Mouse (Mus musculus) lung, postnatal 0 days (tissue): ENCODE data around the gene Dst. TPM values are rescaled to one million over a fixed set of nuclear protein-coding genes. Genes with fewer than 3 reads are reported as not detected.

ENCODE experiments used
- ATAC-seq: fragments of 200-750 bp; cut with Nextera tagmentation; 2 replicates; pipeline ENCODE4 v1.8.0; 2017; ENCODE audit warnings: moderate library complexity
- DNase-seq: peaks from one replicate; pipeline ENCODE4 v3.0.0-alpha.2; 2016; ENCODE audit warnings: low spot score
- H3K27ac ChIP-seq: fragments of 300-500 bp; sonication (generic); 2 replicates; pipeline ENCODE4 v1.5.1; 2014; ENCODE audit warnings: antibody characterized with exemption, mild to moderate bottlenecking, low read length, mixed read lengths
- H3K27me3 ChIP-seq: fragments of 300-500 bp; sonication (generic); replicated peaks from 2 replicates; pipeline ENCODE4 v1.6.1; 2014; ENCODE audit warnings: low read length, mixed read lengths; ENCODE audit not compliant: insufficient read depth
- H3K36me3 ChIP-seq: fragments of 300-500 bp; sonication (generic); 2 replicates; pipeline ENCODE4 v1.6.1; 2014; ENCODE audit warnings: low read length, mixed read lengths; ENCODE audit not compliant: insufficient read depth
- H3K4me1 ChIP-seq: fragments of 300-500 bp; sonication (generic); 2 replicates; pipeline ENCODE4 v1.6.1; 2014; ENCODE audit warnings: antibody characterized with exemption, low read depth, low read length, mixed read lengths; ENCODE audit not compliant: insufficient read depth
- H3K4me2 ChIP-seq: fragments of 300-500 bp; sonication (generic); replicated peaks from 2 replicates; pipeline ENCODE4 v1.6.1; 2014; ENCODE audit warnings: low read depth, mild to moderate bottlenecking, low read length, moderate library complexity, mixed read lengths
- H3K4me3 ChIP-seq: fragments of 300-500 bp; sonication (generic); 2 replicates; pipeline ENCODE4 v1.5.1; 2014; ENCODE audit warnings: low read depth, low read length
- H3K9ac ChIP-seq: fragments of 300-500 bp; sonication (generic); replicated peaks from 2 replicates; pipeline ENCODE4 v1.6.1; 2014; ENCODE audit warnings: low read depth, mild to moderate bottlenecking
- H3K9me3 ChIP-seq: fragments of 300-500 bp; sonication (generic); 2 replicates; pipeline ENCODE4 v1.6.1; 2016; ENCODE audit warnings: low read length, mixed read lengths
- CTCF ChIP-seq: IDR thresholded peaks from 2 replicates; pipeline ENCODE4 v1.5.1; 2016; ENCODE audit warnings: antibody characterized with exemption, mild to moderate bottlenecking
- EP300 ChIP-seq: IDR thresholded peaks from 2 replicates; pipeline ENCODE4 v1.6.1; 2016; ENCODE audit warnings: antibody characterized with exemption, mild to moderate bottlenecking, control low read depth
- WGBS: fragments of 180-500 bp; shearing (Covaris S2); extraction: QIAGEN DNeasy Blood & Tissue Kit; methylation state at CpG from one replicate; pipeline ENCODE4 v1.1.7; 2014; 5-methylcytosine and 5-hydroxymethylcytosine counted together
- polyA plus RNA-seq: library from polyadenylated mRNA; unstranded; fragments of >200 nt; fragmentation: Nextera tagmentation; extraction: Ambion mirVana; gene quantifications from 2 replicates; pipeline ENCODE4 v1.2.1, GENCODE M21; 2015

Dst gene
- polyA plus RNA-seq, 1 experiment from 2014 or later: 18.1 TPM

- TF ChIP-seq EP300: no peak
- no peak for TF ChIP-seq CTCF
- H3K36me3 ChIP-seq: no peaks in the 10 kb centered on the region; the same call in 1 of the 2 replicates
- H3K27me3 ChIP-seq: no peaks in the 10 kb centered on the region
- no peak overlapping the region for H3K27ac ChIP-seq
- H3K9ac ChIP-seq: no peak overlapping the region
- no peaks in the 10 kb centered on the region for H3K9me3 ChIP-seq
- ATAC-seq (no peak), DNase-seq (no peak)
- WGBS: 84% methylated on average over 3 of the region's 3 CpGs
- H3K4me3 ChIP-seq: no peak overlapping the region
- H3K4me1 ChIP-seq: no peaks in the 10 kb centered on the region
- no peak overlapping the region for H3K4me2 ChIP-seq
Measured at GRCm38 (mm10) chr1:34051251-34051650, 143.2 kb downstream of the Dst start.

DNA sequence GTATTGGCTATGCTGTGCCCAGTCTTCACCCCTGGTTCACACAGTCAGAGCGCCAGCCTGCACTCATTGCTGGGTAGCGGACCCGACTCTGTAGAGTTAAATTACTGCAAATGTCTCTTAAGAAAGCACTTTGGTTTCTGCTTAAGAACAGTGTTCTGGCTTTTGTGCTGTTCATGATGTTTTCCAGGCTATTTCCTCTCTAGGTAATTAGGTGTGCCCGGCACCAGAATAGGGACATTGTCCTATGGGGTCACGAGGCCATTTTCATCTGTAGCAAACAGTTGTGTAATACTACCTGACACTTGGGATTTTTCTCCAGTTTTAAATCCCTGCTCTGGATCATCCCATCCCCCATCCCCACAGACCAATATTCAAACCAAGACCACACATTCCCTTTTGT is 144.4 kb downstream of the Dst start:
- H3K4me1 ChIP-seq: no peaks in the 10 kb centered on the region
- no peaks in the 10 kb centered on the region; the same call in 1 of the 2 replicates for H3K36me3 ChIP-seq
- no peaks in the 10 kb centered on the region for H3K27me3 ChIP-seq
- no peak for ATAC-seq
- H3K4me2 ChIP-seq: no peak overlapping the region
- no peak overlapping the region for H3K27ac ChIP-seq
- H3K4me3 ChIP-seq: no peak overlapping the region
- H3K9me3 ChIP-seq: no peaks in the 10 kb centered on the region
- 72% methylated on average over 5 of the region's 5 CpGs for WGBS
- no peak overlapping the region for H3K9ac ChIP-seq
- no peak for TF ChIP-seq EP300
- TF ChIP-seq CTCF: no peak
- DNase-seq: no peak

- TF ChIP-seq EP300 (no peak), CTCF (no peak)
- H3K9me3 ChIP-seq: no peaks in the 10 kb centered on the region
- DNase-seq: no peak
- WGBS: 78% methylated on average over 10 of the region's 10 CpGs
- H3K36me3 ChIP-seq: no peaks in the 10 kb centered on the region; the same call in 1 of the 2 replicates
- no peaks in the 10 kb centered on the region for H3K27me3 ChIP-seq
- H3K27ac ChIP-seq: no peak overlapping the region
- ATAC-seq: no peak
- no peak overlapping the region for H3K9ac ChIP-seq
- H3K4me1 ChIP-seq: no peaks in the 10 kb centered on the region
- H3K4me3 ChIP-seq: no peak overlapping the region
- H3K4me2 ChIP-seq: no peak overlapping the region
Measured at GRCm38 (mm10) chr1:34054970-34055369, 146.9 kb downstream of the Dst start.

DNA sequence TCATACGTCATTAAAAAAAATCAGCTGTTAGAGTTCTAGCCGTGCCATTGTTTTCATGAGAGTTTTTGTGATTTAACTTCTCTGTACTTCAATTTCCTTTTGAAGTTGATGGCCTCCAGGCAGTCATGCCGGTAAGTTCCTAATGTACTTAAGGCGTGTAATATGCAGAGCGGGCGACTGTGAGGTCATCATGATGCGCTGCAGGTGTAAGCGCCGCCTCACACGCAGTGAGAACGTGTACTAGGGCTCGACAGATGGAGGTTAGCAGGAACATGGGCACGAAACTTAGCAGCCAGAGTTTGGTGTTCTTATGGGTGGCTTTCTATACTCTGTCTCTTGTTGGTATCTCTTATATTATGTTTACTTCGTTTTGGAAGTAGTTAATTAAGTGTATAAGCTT is 148.6 kb downstream of the Dst start:
- 91% methylated on average over 14 of the region's 14 CpGs for WGBS
- Histone ChIP-seq H3K4me1 (no peaks in the 10 kb centered on the region), H3K36me3 (no peaks in the 10 kb centered on the region; the same call in 1 of the 2 replicates), H3K27ac (no peak overlapping the region), H3K9me3 (no peaks in the 10 kb centered on the region), H3K4me3 (no peak overlapping the region), H3K27me3 (no peaks in the 10 kb centered on the region), H3K9ac (no peak overlapping the region), H3K4me2 (no peak overlapping the region)
- TF ChIP-seq CTCF: no peak
- no peak for TF ChIP-seq EP300
- DNase-seq (no peak), ATAC-seq (no peak)

- WGBS: 88% methylated on average over 12 of the region's 12 CpGs
- no peak for ATAC-seq
Measured at GRCm38 (mm10) chr1:34059231-34059630, 151.2 kb downstream of the Dst start.

GRCm38 (mm10) chr1:34060446-34060845 is 152.4 kb downstream of the Dst start:
- no peaks in the 10 kb centered on the region; the same call in 1 of the 2 replicates for H3K36me3 ChIP-seq
- TF ChIP-seq EP300 (no peak), CTCF (no peak)
- H3K27me3 ChIP-seq: no peaks in the 10 kb centered on the region
- H3K27ac ChIP-seq: no peak overlapping the region
- DNase-seq (peak; percentile 28), ATAC-seq (peak; percentile 53; the same call in 1 of the 2 replicates)
- H3K9me3 ChIP-seq: no peaks in the 10 kb centered on the region
- no peak overlapping the region for H3K4me2 ChIP-seq
- no peaks in the 10 kb centered on the region for H3K4me1 ChIP-seq
- H3K4me3 ChIP-seq: no peak overlapping the region
- WGBS: 10% methylated on average over 6 of the region's 6 CpGs
- H3K9ac ChIP-seq: no peak overlapping the region

More at GRCm38 (mm10) chr1:34059231-34059630, 151.2 kb downstream of the Dst start:
- Histone ChIP-seq H3K36me3 (no peaks in the 10 kb centered on the region; the same call in 1 of the 2 replicates), H3K4me1 (no peaks in the 10 kb centered on the region), H3K4me2 (no peak overlapping the region), H3K4me3 (no peak overlapping the region), H3K27ac (no peak overlapping the region), H3K27me3 (no peaks in the 10 kb centered on the region), H3K9me3 (no peaks in the 10 kb centered on the region), H3K9ac (no peak overlapping the region)
- TF ChIP-seq CTCF: no peak
- TF ChIP-seq EP300: no peak
- no peak for DNase-seq

GRCm38 (mm10) chr1:34061078-34061477 is 153.1 kb downstream of the Dst start:
- Histone ChIP-seq H3K27ac (no peak overlapping the region), H3K9me3 (no peaks in the 10 kb centered on the region), H3K27me3 (no peaks in the 10 kb centered on the region), H3K4me2 (no peak overlapping the region), H3K4me1 (no peaks in the 10 kb centered on the region), H3K36me3 (no peaks in the 10 kb centered on the region), H3K4me3 (no peak overlapping the region), H3K9ac (no peak overlapping the region)
- 17% methylated on average over 4 of the region's 4 CpGs for WGBS
- TF ChIP-seq EP300: no peak
- TF ChIP-seq CTCF: peak; percentile 82
- ATAC-seq (peak; percentile 73), DNase-seq (peak; percentile 58)
